Mouse (Mus musculus): ENCODE measurements at regions not wholly inside any gene's neighbourhood (a gene's known extent, or its start where the extent isn't known, plus 50 kb on each side); places are given as distances from the start of the nearest gene placed in this dataset.
"Not testable (repeated sequence)": the region's sequence is repeated elsewhere in the genome, so short reads cannot be mapped to it uniquely, and the experiment has no call there.

DNA sequence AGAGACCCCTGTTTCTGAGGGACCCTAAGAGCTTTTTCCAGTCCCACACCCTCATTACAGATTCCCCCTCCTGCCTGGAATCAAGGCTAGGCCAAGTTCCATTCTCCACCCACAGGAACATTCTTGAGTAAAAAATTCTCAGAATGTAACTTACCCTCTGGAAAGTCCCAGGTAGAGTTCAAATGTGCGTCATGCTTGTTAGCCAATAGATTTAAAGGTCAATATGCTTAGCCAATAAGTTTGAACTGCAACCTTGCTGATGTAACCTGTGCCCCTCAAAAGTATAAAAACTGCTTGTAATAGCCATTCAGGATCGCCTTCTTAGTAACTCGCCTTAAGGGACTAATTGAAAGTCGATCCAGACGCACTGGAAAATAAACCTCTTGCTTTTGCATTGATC is 77.7 kb upstream of the Thpo start:
- ATAC-seq (replicated peaks in 1 of 2; ENCODE audit: insufficient read depth in 1 of 2, low FRiP score in 2 of 2, low TSS enrichment in 1 of 2, low read depth in 1 of 2, poor library complexity in 2 of 2, severe bottlenecking in 2 of 2): not testable (repeated sequence)

DNA sequence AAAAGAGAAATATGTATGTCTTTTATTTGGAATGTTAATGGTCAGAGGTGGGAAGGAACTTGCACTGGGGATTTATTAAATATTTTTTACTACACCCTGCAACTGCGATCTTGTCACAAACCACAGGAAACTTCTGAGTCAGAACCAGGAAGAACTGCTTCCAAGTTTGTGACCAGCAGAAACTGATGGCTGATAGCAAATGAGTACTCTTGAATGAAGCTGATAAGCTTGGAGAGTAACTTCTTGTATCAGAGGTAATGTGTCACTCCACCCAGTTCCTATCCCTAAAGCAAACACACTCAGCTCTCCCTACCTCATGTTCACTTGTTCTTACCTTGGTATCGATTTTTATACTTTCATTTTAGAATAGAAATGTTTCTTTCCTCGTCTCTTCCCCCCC is 76.0 kb upstream of the Thpo start:
- ATAC-seq (replicated peaks in 1 of 2; ENCODE audit: insufficient read depth in 1 of 2, low FRiP score in 2 of 2, low TSS enrichment in 1 of 2, low read depth in 1 of 2, poor library complexity in 2 of 2, severe bottlenecking in 2 of 2): peak in 1 of 2 experiments; percentile 29; a peak in 2 of 4 replicates

DNA sequence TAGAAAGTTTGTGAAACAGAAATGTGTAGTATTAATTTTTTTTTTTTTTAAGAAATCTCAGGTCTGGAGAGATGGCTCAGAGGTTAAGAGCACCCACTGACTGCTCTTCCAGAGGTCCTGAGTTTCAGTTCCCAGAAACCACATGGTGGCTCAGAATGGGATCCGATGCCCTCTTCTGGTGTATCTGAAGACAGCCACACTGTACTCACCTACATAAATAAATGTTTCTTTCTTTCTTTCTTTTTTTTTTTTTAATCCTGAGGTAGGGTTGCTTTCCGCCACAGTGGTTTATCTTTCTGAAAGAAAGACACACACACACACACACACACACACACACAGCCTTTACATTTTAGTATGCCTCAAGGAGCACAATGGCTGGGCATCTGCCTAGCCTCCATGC is 74.0 kb upstream of the Thpo start:
- no peak for ATAC-seq (replicated peaks in 1 of 2; ENCODE audit: insufficient read depth in 1 of 2, low FRiP score in 2 of 2, low TSS enrichment in 1 of 2, low read depth in 1 of 2, poor library complexity in 2 of 2, severe bottlenecking in 2 of 2)

DNA sequence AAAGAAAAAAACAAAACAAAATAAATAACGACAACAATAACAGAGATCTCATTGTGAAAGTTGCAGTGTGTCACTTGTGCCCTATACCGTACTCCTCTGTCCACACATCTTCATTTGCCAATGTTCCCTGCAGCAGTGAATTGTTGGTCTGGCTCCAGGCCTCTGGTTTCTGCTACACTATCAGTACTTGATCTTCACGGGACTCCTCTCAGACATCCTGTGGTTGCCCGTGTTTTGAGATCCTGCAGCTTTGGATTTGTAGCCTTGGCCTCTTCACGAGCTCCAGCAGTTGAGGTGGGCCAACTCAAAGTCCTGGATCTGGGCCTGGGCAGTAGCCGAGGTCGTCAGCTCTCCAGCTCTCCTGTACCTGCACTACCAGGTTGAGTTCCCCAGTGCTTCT is 72.4 kb upstream of the Thpo start:
- ATAC-seq (replicated peaks in 1 of 2; ENCODE audit: insufficient read depth in 1 of 2, low FRiP score in 2 of 2, low TSS enrichment in 1 of 2, low read depth in 1 of 2, poor library complexity in 2 of 2, severe bottlenecking in 2 of 2): no peak

DNA sequence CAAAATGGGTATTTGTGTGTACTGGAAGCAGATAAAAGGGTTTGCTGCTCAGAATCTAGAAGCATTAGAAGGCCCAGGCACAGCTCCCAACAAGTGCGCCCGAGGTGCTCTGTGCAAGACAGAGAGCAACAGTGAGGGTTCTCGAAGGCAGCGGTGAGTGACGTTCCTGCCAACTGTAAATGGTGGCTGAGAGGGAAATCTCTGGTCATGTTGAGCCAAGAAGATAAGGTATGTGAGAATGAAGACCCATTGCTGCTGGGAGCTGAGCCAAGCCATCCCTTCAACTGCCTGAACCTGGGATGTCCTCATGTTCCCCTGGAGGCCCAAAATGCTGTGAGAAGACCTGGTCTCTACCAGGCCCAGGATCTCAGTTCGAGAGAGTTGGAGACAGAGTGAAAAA is 71.5 kb upstream of the Thpo start:
- ATAC-seq (replicated peaks in 1 of 2; ENCODE audit: insufficient read depth in 1 of 2, low FRiP score in 2 of 2, low TSS enrichment in 1 of 2, low read depth in 1 of 2, poor library complexity in 2 of 2, severe bottlenecking in 2 of 2): no peak

DNA sequence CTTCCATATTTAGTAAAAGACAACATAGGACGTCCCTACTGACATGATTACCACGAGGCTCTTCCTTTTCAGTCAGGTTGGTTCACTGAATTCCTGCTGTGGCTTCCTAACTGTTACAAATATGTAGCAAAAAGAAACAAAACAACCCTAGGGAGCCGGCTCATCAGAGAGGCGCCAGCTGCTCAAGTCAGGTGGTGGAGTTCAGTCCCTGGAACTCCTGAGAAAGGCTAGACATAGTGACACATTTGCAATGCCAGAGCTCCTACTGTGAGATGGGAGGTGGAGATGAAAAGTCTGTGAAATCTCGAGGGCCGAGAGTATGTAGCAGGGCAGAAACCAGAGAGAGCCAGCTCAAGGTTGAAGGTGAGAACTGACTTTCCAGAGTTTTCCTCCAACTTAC is 70.8 kb upstream of the Thpo start:
- ATAC-seq (replicated peaks in 1 of 2; ENCODE audit: insufficient read depth in 1 of 2, low FRiP score in 2 of 2, low TSS enrichment in 1 of 2, low read depth in 1 of 2, poor library complexity in 2 of 2, severe bottlenecking in 2 of 2): no peak

DNA sequence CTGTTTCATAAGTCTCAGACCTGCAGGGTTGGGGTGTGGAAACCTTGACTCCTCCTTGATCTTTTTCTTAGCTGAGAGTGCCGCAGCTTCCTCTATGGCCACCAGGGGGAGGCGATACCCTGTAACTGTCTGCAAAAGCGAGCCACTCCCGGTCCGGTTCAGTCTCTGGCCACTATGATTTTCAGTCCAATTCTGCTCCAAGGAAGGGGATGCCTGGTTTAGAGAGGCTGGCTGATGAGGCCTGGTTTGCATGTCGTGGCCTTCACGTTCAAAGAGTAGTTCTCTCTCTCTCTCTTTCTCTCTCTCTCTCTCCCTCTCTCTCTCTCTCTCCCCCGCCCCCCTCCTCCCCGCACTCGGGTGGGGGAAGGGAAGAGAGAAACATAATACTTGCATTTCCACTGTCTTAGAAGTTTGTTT is 70.3 kb upstream of the Thpo start:
- peak; percentile 91 to 95 for ATAC-seq (replicated peaks in 1 of 2; ENCODE audit: insufficient read depth in 1 of 2, low FRiP score in 2 of 2, low TSS enrichment in 1 of 2, low read depth in 1 of 2, poor library complexity in 2 of 2, severe bottlenecking in 2 of 2)

DNA sequence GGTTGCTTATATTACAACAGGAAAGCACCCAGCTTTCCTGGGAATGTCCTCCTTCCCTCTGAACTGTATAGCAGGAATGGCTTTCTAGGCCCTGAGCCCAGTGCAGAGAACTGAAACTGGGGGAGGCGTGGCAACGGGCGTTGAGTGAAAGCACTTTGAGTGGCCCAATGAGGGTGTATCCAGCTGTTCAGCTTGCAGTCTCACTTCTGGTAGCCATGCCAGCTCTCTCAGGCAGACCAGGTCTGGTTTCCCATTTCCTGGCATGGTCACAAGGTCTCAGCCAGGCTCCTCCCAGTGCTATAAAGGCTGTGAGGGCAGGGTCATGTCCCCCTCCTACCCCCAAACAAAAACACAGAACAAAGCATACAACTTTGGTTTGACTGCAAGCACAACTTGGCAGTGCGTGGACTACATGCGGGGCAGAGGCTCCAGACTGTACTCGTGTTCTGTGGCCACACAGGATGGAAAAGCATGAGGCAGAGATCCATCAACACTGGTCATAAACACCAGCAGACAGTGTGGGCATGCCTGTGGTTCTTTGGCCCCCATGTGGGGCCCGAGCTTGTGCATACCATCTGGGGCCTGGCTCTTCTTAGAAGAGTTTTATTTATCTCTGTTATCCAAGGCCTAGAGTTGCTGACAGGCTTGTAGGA is 69.1 kb upstream of the Thpo start:
- ATAC-seq (replicated peaks in 1 of 2; ENCODE audit: insufficient read depth in 1 of 2, low FRiP score in 2 of 2, low TSS enrichment in 1 of 2, low read depth in 1 of 2, poor library complexity in 2 of 2, severe bottlenecking in 2 of 2): peak in 1 of 2 experiments; percentile 30; a peak in 1 of 4 replicates

DNA sequence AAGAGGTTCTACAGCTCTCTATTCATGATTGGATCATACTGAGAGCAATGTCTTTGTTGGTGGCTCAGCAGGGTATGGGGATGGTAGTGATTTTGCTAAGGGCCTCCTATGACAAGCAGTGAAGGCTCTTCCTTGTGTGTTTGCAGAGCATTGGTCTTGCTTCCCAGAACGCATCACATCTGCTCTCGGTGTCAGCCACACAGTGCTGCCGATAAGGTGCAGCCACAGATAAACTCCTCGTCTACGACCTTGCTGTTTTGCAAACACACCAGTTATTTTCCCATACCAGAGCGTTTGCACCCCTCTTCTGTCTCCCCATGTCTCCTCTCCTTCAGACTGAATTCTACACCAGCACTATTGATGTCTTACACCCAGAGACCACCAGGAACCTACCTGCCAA is 68.4 kb upstream of the Thpo start:
- no peak for ATAC-seq (replicated peaks in 1 of 2; ENCODE audit: insufficient read depth in 1 of 2, low FRiP score in 2 of 2, low TSS enrichment in 1 of 2, low read depth in 1 of 2, poor library complexity in 2 of 2, severe bottlenecking in 2 of 2)

DNA sequence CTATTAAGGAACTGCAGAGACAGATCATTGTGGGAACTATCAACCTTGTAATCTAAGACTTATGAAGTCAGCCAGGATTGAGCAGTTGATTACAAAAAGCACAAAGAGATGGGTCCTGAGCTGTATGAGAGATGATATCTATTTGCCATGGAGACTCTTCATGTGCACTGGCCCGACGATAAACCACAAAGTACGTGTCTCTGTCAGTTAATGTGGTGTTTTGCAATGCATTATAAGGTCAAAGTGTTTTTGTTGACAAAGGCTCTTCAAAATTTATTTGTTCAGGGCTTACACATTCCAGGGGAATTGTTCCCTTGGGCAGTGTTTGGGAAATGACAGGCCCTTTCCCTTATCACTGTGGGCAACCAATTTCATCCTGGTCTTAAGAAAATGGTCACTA is 65.7 kb upstream of the Thpo start:
- ATAC-seq (replicated peaks in 1 of 2; ENCODE audit: insufficient read depth in 1 of 2, low FRiP score in 2 of 2, low TSS enrichment in 1 of 2, low read depth in 1 of 2, poor library complexity in 2 of 2, severe bottlenecking in 2 of 2): no peak

DNA sequence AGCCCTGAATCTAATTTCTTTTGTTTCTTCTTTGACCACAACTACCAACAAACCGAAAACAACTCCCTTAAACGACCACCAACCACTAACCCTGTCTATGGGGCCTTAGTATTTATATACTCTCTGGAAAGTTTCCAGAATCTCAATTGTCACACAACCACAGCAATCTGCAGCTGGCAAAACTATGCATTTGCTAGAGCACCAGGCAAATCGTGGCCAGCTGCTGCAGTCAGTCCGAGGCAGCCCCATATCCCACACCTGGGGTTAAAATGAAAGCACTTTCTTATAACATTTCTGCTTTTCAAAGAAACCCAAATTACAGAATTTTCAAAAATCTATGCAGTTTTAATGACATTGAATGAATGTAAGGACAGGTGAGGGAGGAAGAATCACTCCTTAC is 63.8 kb upstream of the Thpo start:
- no peak for ATAC-seq (replicated peaks in 1 of 2; ENCODE audit: insufficient read depth in 1 of 2, low FRiP score in 2 of 2, low TSS enrichment in 1 of 2, low read depth in 1 of 2, poor library complexity in 2 of 2, severe bottlenecking in 2 of 2)

DNA sequence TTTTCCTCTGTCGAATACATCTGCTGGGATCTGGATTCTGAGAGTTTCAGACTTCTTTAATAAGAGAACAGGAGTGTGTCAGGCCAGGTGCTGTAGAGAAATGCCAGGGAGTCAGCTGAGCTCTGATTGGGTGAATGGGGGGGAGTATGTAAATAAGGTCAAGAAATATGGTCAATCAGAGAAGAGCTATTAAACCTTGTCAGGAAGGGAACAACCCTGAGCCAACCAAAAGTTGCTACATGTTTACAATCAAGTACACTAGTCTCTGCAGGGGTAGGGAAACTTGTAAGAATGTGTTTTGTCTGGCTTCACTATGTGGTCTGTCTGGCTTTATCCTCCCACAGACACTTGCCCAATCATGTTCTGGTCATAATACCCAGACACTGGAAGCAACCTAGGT is 60.4 kb upstream of the Thpo start:
- no peak for ATAC-seq (replicated peaks in 1 of 2; ENCODE audit: insufficient read depth in 1 of 2, low FRiP score in 2 of 2, low TSS enrichment in 1 of 2, low read depth in 1 of 2, poor library complexity in 2 of 2, severe bottlenecking in 2 of 2)
